Mouse (Mus musculus) CH12.LX (cell line): ENCODE data around the gene Zfp607a. TPM values are rescaled to one million over a fixed set of nuclear protein-coding genes. Genes with fewer than 3 reads are reported as not detected.
A peak's percentile ranks its signal among the peaks of the same experiment; 100 is the strongest.

ENCODE experiments used
- DNase-seq: peaks from one replicate; pipeline ENCODE4 v3.0.0-alpha.2; 2013; ENCODE audit errors: extremely low read depth
- H3K27ac ChIP-seq: 2 replicates; pipeline ENCODE4 v1.5.1; 2012; ENCODE audit warnings: low read depth, mild to moderate bottlenecking, control low read depth, moderate library complexity; ENCODE audit not compliant: insufficient read depth
- H3K27me3 ChIP-seq: replicated peaks from 2 replicates; pipeline ENCODE3; 2012; ENCODE audit warnings: inconsistent platforms
- H3K36me3 ChIP-seq, 2 experiments: replicated peaks in 1 of 2; 2 replicates each; pipeline versions ENCODE3 to v1.6.1; 2012; ENCODE audit warnings: inconsistent platforms in 1 of 2, low read length in 1 of 2, mild to moderate bottlenecking in 1 of 2, mixed read lengths in 1 of 2, moderate library complexity in 1 of 2; ENCODE audit not compliant: control insufficient read depth in 1 of 2, insufficient read depth in 1 of 2
- H3K4me1 ChIP-seq, 2 experiments: 2 replicates each; pipeline ENCODE4 v1.6.1; 2012; ENCODE audit warnings: inconsistent platforms in 1 of 2, moderate library complexity in 1 of 2; ENCODE audit not compliant: insufficient read depth in 2 of 2, control insufficient read depth in 1 of 2
- H3K4me2 ChIP-seq: 2 replicates; pipeline ENCODE4 v1.6.1; 2012; ENCODE audit warnings: low read depth, mild to moderate bottlenecking, control low read depth; ENCODE audit not compliant: poor library complexity, insufficient read depth, severe bottlenecking
- H3K4me3 ChIP-seq, 3 experiments: fragments of 150-350 bp in 1 of 3; sonication (generic) in 1 of 3; replicated peaks in 1 of 3; 2 replicates each; pipeline versions ENCODE3 to v1.5.1; 2011 to 2012; ENCODE audit warnings: low read depth in 2 of 3, low read length in 2 of 3, mild to moderate bottlenecking in 2 of 3, moderate library complexity in 2 of 3, control low read depth in 1 of 3, improper control_type of control experiment in 1 of 3, inconsistent platforms in 1 of 3, mixed read lengths in 1 of 3; ENCODE audit not compliant: poor library complexity in 1 of 3
- H3K79me2 ChIP-seq: replicated peaks from 2 replicates; pipeline ENCODE4 v1.6.1; 2012; ENCODE audit warnings: mild to moderate bottlenecking, moderate library complexity; ENCODE audit not compliant: control insufficient read depth, poor library complexity, insufficient read depth, severe bottlenecking; ENCODE audit errors: extremely low read depth
- H3K9ac ChIP-seq: 2 replicates; pipeline ENCODE4 v1.6.1; 2012; ENCODE audit warnings: low read depth, mild to moderate bottlenecking, control low read depth, moderate library complexity; ENCODE audit not compliant: insufficient read depth
- H3K9me3 ChIP-seq: replicated peaks from 2 replicates; pipeline ENCODE3; 2012; ENCODE audit warnings: low read length, inconsistent platforms, mixed read lengths
- BHLHE40 ChIP-seq: IDR thresholded peaks from 2 replicates; pipeline ENCODE4 v1.6.1; 2011; ENCODE audit warnings: mild to moderate bottlenecking, low read depth, low read length, improper control_type of control experiment
- CHD1 ChIP-seq: IDR thresholded peaks from 2 replicates; pipeline ENCODE4 v1.6.1; 2012; ENCODE audit warnings: low read depth, low read length, improper control_type of control experiment, inconsistent platforms
- CHD2 ChIP-seq: IDR thresholded peaks from 2 replicates; pipeline ENCODE4 v1.6.1; 2011; ENCODE audit warnings: low read length, improper control_type of control experiment
- CTCF ChIP-seq, 2 experiments: IDR thresholded peaks in 1 of 2; conservative IDR thresholded peaks in 1 of 2; 2 replicates each; pipeline ENCODE4 v1.5.1; 2011 to 2012; ENCODE audit warnings: low read depth in 2 of 2, low read length in 2 of 2, improper control_type of control experiment in 1 of 2, inconsistent platforms in 1 of 2, mild to moderate bottlenecking in 1 of 2, moderate library complexity in 1 of 2
- E2F4 ChIP-seq: IDR thresholded peaks from 2 replicates; pipeline ENCODE4 v1.6.1; 2011; ENCODE audit warnings: low read depth, low read length, improper control_type of control experiment; ENCODE audit not compliant: insufficient replicate concordance
- ELF1 ChIP-seq: IDR thresholded peaks from 2 replicates; pipeline ENCODE4 v1.6.1; 2014; ENCODE audit warnings: low read depth, mild to moderate bottlenecking, inconsistent platforms, low read length, improper control_type of control experiment
- EP300 ChIP-seq: IDR thresholded peaks from 2 replicates; pipeline ENCODE4 v1.6.1; 2011; ENCODE audit warnings: low read length, improper control_type of control experiment
- ETS1 ChIP-seq: conservative IDR thresholded peaks from 2 replicates; pipeline ENCODE4 v1.6.1; 2012; ENCODE audit warnings: low read depth, mild to moderate bottlenecking, inconsistent platforms, low read length, improper control_type of control experiment, moderate library complexity
- GABPA ChIP-seq: IDR thresholded peaks from 2 replicates; pipeline ENCODE4 v1.6.1; 2012; ENCODE audit warnings: low read depth, low read length, improper control_type of control experiment, inconsistent platforms; ENCODE audit not compliant: insufficient replicate concordance
- HCFC1 ChIP-seq: IDR thresholded peaks from 2 replicates; pipeline ENCODE4 v1.6.1; 2012; ENCODE audit warnings: low read depth, mild to moderate bottlenecking, inconsistent platforms, low read length, improper control_type of control experiment
- IRF4 ChIP-seq: IDR thresholded peaks from 2 replicates; pipeline ENCODE4 v1.6.1; 2014; ENCODE audit warnings: low read depth, mild to moderate bottlenecking, inconsistent platforms, low read length, improper control_type of control experiment
- JUN ChIP-seq: IDR thresholded peaks from 2 replicates; pipeline ENCODE4 v1.6.1; 2011; ENCODE audit warnings: low read depth, mild to moderate bottlenecking, low read length, improper control_type of control experiment, moderate library complexity; ENCODE audit not compliant: insufficient read depth
- JUND ChIP-seq: conservative IDR thresholded peaks from 2 replicates; pipeline ENCODE4 v1.6.1; 2011; ENCODE audit warnings: low read depth, low read length, improper control_type of control experiment
- KAT2A ChIP-seq: IDR thresholded peaks from 2 replicates; pipeline ENCODE4 v1.6.1; 2012; ENCODE audit warnings: low read length, improper control_type of control experiment, inconsistent platforms; ENCODE audit not compliant: insufficient replicate concordance
- MAFK ChIP-seq: IDR thresholded peaks from 2 replicates; pipeline ENCODE4 v1.6.1; 2011; ENCODE audit warnings: low read length, improper control_type of control experiment; ENCODE audit not compliant: insufficient replicate concordance
- MAX ChIP-seq: IDR thresholded peaks from 2 replicates; pipeline ENCODE4 v1.6.1; 2011; ENCODE audit warnings: low read length, improper control_type of control experiment
- MAZ ChIP-seq: IDR thresholded peaks from 2 replicates; pipeline ENCODE4 v1.6.1; 2012; ENCODE audit warnings: low read depth, mild to moderate bottlenecking, inconsistent platforms, low read length, improper control_type of control experiment, moderate library complexity
- MEF2A ChIP-seq: IDR thresholded peaks from 2 replicates; pipeline ENCODE4 v1.6.1; 2014; ENCODE audit warnings: low read depth, mild to moderate bottlenecking, inconsistent platforms, low read length, improper control_type of control experiment, borderline replicate concordance
- MXI1 ChIP-seq: IDR thresholded peaks from 2 replicates; pipeline ENCODE4 v1.6.1; 2011; ENCODE audit warnings: mild to moderate bottlenecking, low read depth, low read length, improper control_type of control experiment
- MYC ChIP-seq: IDR thresholded peaks from 2 replicates; pipeline ENCODE4 v1.6.1; 2011; ENCODE audit warnings: low read depth, mild to moderate bottlenecking, improper control_type of control experiment, low read length
- NELFE ChIP-seq: IDR thresholded peaks from 2 replicates; pipeline ENCODE4 v1.6.1; 2011; ENCODE audit warnings: low read depth, low read length, improper control_type of control experiment
- NRF1 ChIP-seq: IDR thresholded peaks from 2 replicates; pipeline ENCODE4 v1.6.1; 2014; ENCODE audit warnings: low read depth, mild to moderate bottlenecking, inconsistent platforms, low read length, improper control_type of control experiment, moderate library complexity
- PAX5 ChIP-seq: IDR thresholded peaks from 2 replicates; pipeline ENCODE4 v1.6.1; 2012; ENCODE audit warnings: low read length, inconsistent platforms, mixed read lengths
- POLR2A ChIP-seq: IDR thresholded peaks from 2 replicates; pipeline ENCODE4 v1.6.1; 2011; ENCODE audit warnings: low read depth, mild to moderate bottlenecking, improper control_type of control experiment, low read length
- POLR2AphosphoS2 ChIP-seq: IDR thresholded peaks from 2 replicates; pipeline ENCODE4 v1.6.1; 2011; ENCODE audit warnings: low read depth, low read length, improper control_type of control experiment
- RAD21 ChIP-seq: IDR thresholded peaks from 2 replicates; pipeline ENCODE4 v1.6.1; 2011; ENCODE audit warnings: low read depth, mild to moderate bottlenecking, low read length, improper control_type of control experiment, moderate library complexity
- RCOR1 ChIP-seq: conservative IDR thresholded peaks from 2 replicates; pipeline ENCODE4 v1.6.1; 2012; ENCODE audit warnings: low read depth, mild to moderate bottlenecking, inconsistent platforms, low read length, improper control_type of control experiment
- SIN3A ChIP-seq: IDR thresholded peaks from 2 replicates; pipeline ENCODE4 v1.6.1; 2012; ENCODE audit warnings: low read length, improper control_type of control experiment, inconsistent platforms
- SMC3 ChIP-seq: IDR thresholded peaks from 2 replicates; pipeline ENCODE4 v1.6.1; 2011; ENCODE audit warnings: low read depth, low read length, improper control_type of control experiment
- TBP ChIP-seq: conservative IDR thresholded peaks from 2 replicates; pipeline ENCODE4 v1.6.1; 2011; ENCODE audit warnings: low read depth, low read length, improper control_type of control experiment
- TCF12 ChIP-seq: IDR thresholded peaks from 2 replicates; pipeline ENCODE4 v1.6.1; 2014; ENCODE audit warnings: low read depth, mild to moderate bottlenecking, inconsistent platforms, low read length, improper control_type of control experiment
- UBTF ChIP-seq: IDR thresholded peaks from 2 replicates; pipeline ENCODE4 v1.6.1; 2012; ENCODE audit warnings: low read depth, mild to moderate bottlenecking, inconsistent platforms, low read length, improper control_type of control experiment, moderate library complexity
- USF1 ChIP-seq: IDR thresholded peaks from 2 replicates; pipeline ENCODE4 v1.6.1; 2014; ENCODE audit warnings: low read depth, mild to moderate bottlenecking, inconsistent platforms, low read length, improper control_type of control experiment
- USF2 ChIP-seq: conservative IDR thresholded peaks from 2 replicates; pipeline ENCODE4 v1.6.1; 2011; ENCODE audit warnings: low read depth, low read length, improper control_type of control experiment
- ZC3H11A ChIP-seq: IDR thresholded peaks from 2 replicates; pipeline ENCODE4 v1.6.1; 2012; ENCODE audit warnings: low read depth, mild to moderate bottlenecking, inconsistent platforms, low read length, improper control_type of control experiment
- ZKSCAN1 ChIP-seq: IDR thresholded peaks from 2 replicates; pipeline ENCODE4 v1.6.1; 2012; ENCODE audit warnings: low read depth, inconsistent platforms, low read length, improper control_type of control experiment, borderline replicate concordance
- ZMIZ1 ChIP-seq: IDR thresholded peaks from 2 replicates; pipeline ENCODE4 v1.6.1; 2012; ENCODE audit warnings: low read depth, mild to moderate bottlenecking, inconsistent platforms, low read length, improper control_type of control experiment
- ZNF384 ChIP-seq: IDR thresholded peaks from 2 replicates; pipeline ENCODE4 v1.6.1; 2012; ENCODE audit warnings: low read depth, low read length, improper control_type of control experiment, inconsistent platforms
- dilution Hi-C: fragments of 300-500 bp; cut with MboI; formaldehyde crosslinking; loops from 2 replicates; pipeline ENCODE4 v1.14.3; 2020; ENCODE audit warnings: low sequenced_read_pairs; ENCODE audit not compliant: extremely low pct_unique_long_range_greater_than_20kb, extremely low pct_ligation_motif_present
- in situ Hi-C: fragments of 300-500 bp; cut with MboI; formaldehyde crosslinking; loops from 3 replicates; pipeline ENCODE4 v1.14.3; 2019; ENCODE audit warnings: low sequenced_read_pairs, low pct_ligation_motif_present, low pct_unique_long_range_greater_than_20kb, mixed read lengths
- polyA plus RNA-seq: library from polyadenylated mRNA; unstranded; fragments of >175 nt; gene quantifications from 2 replicates; pipeline ENCODE4 v1.2.1, GENCODE M21; 2012; ENCODE audit warnings: low read depth; ENCODE audit not compliant: insufficient read length
- total RNA-seq, 2 experiments: library from RNA; depleted of rRNA; stranded (reverse); fragments of 300-350 nt in 1 of 2; fragments of >200 nt in 1 of 2; gene quantifications; 2 replicates each; pipeline ENCODE4 v1.2.3; 2012 to 2014

Zfp607a gene
- total and polyA plus RNA-seq, 3 experiments: 5.8 to 7.0 (median 6.8) TPM

DNA sequence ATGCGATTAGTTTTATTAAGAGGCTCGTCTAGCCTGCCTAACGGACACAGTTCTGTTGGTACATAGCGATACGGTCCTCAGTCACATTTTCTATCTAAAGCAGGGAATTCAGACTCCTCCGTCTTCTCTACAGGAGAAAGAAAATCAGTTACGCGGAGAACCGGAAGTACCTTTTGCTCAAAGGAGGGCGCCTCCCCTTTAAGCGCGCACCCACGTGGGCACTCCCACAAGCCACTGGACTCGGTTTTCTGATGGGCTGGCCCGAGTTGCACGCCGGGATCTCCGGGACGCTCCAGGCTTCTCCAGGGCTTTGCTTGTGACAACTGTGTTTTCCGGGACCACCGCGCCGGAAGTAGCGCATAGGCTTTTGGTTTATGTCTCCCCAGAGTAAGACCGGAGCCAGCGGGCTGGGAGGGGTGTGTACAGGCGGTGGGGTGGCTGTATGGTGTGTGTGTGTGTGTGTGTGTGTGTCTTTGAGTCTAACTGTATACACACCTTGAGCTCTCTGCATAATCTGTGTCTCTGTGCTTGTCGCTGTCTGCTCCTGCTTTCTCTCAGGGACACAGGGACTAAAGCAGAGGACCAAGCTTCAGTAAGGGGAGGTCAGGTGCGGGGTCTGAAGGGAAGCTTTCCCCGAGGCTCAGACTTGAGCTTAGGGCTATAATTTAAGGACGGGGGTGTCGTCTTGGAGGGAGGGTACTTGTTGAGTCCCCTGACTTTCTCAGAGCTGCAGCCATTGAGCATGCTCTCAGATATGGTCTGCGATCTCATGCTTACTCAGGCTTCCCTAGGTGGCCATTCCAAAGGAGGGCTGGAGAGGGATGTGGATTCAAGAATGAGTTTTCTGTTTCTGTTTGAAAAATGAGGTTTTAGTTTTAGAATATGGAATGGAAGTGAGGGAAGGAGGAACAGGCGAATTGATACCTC is 18.7 kb upstream of the Zfp607a start, which contains the start of gene Zfp59:
Zfp59 (plus strand) TSS at position 285 of the 927 bp plus-strand sequence.
- Histone ChIP-seq H3K36me3 (peaks cover 0 to 15% of the 10 kb centered on the region in 2 experiments), H3K27me3 (no peaks in the 10 kb centered on the region), H3K4me2 (peak within 1 kb of the TSS; percentile 99), H3K4me3 (peak within 1 kb of the TSS; percentile 57 to 83 (median 62)), H3K9ac (peak within 1 kb of the TSS; percentile 89), H3K27ac (no peak within 1 kb of the TSS), H3K4me1 (peaks cover 6 to 21% of the 10 kb centered on the region in 2 experiments; a peak in 3 of 4 replicates), H3K79me2 (0 out of 2 replicates have a peak, but pooled peaks cover 3% of the 10 kb centered on the region), H3K9me3 (no peaks in the 10 kb centered on the region)
- in situ Hi-C loops: loop anchor here (25.0 kb wide), 1 partner anchor 99 kb away; the partner anchor contains the start of gene Zfp974
- DNase-seq: peak; percentile 84
- dilution Hi-C loops: no loop called here
- TF ChIP-seq ZC3H11A (no peak), ZKSCAN1 (no peak), USF2 (peak; percentile 77), SIN3A (peak; percentile 90), ETS1 (0 out of 2 replicates have a peak, but pooled peaks have one; percentile 16), EP300 (no peak), CHD1 (peak; percentile 80; the same call in 1 of the 2 replicates), CHD2 (no peak), HCFC1 (peak; percentile 77), NRF1 (peak; percentile 41; the same call in 1 of the 2 replicates), ELF1 (peak; percentile 91), GABPA (no peak), UBTF (no peak), SMC3 (no peak), MAFK (no peak), MXI1 (peak; percentile 96), MEF2A (no peak), RAD21 (no peak), ZNF384 (no peak), ZMIZ1 (no peak), JUN (no peak), MAX (peak; percentile 89), NELFE (peak; percentile 82), E2F4 (no peak), MAZ (no peak), POLR2AphosphoS2 (peak; percentile 68; the same call in 1 of the 2 replicates), JUND (no peak), CTCF (conservative IDR thresholded peaks at IDR 0.05 in 1 of 2, IDR thresholded peaks at IDR 0.05 in 1 of 2; ENCODE audit: low read depth in 2 of 2, low read length in 2 of 2) (no peak), IRF4 (peak; percentile 48; the same call in 1 of the 2 replicates), KAT2A (peak; percentile 63; the same call in 1 of the 2 replicates), MYC (peak; percentile 85; the same call in 1 of the 2 replicates), USF1 (peak; percentile 86), BHLHE40 (no peak), TCF12 (peak; percentile 89), RCOR1 (no peak), TBP (peak; percentile 96), POLR2A (peak; percentile 80), PAX5 (no peak)
